In genomic region chr1:158452675-158453074, GRCm38 (mm10) we compare ENCODE assay signal across 20 mouse cellular contexts.
A peak's percentile ranks its signal among the peaks of the same experiment; 100 is the strongest.
DNase-seq lines count a peak whose midpoint lies in the region; ATAC-seq and TF ChIP-seq lines count a peak whose summit lies in the region.
"Had no signal": no experiment of that assay in that cellular context is flagged by ENCODE, and none has a peak within 500 bp of the region (broad histone marks: within the 10 kb centered on the region; RNA-seq: fewer than 3 reads in every experiment).

No protein-coding gene starts in this region.

- no peaks in the 10 kb centered on the region for H3K36me3 ChIP-seq in forebrain, embryonic 15.5 days
- no peaks in the 10 kb centered on the region for H3K36me3 ChIP-seq in forebrain, embryonic 14.5 days (ENCODE audit: control insufficient read depth, insufficient read depth, low read length)
- H3K36me3 ChIP-seq in hindbrain, postnatal 0 days (ENCODE audit: insufficient read depth, low read length), result no peaks in the 10 kb centered on the region
- no peaks in the 10 kb centered on the region for H3K36me3 ChIP-seq in hindbrain, embryonic 11.5 days (ENCODE audit: control insufficient read depth, insufficient read depth, low read length)
- H3K36me3 ChIP-seq in midbrain, embryonic 16.5 days (ENCODE audit: control insufficient read depth, insufficient read depth, low read length), result no peaks in the 10 kb centered on the region
- H3K36me3 ChIP-seq in midbrain, postnatal 0 days (ENCODE audit: insufficient read depth, low read length), result no peaks in the 10 kb centered on the region
- H3K36me3 ChIP-seq in liver, embryonic 15.5 days (replicated peaks), result no peaks in the 10 kb centered on the region
- H3K36me3 ChIP-seq: G1E; heart, embryonic 12.5 days; stomach, embryonic 15.5 days had no signal

- 0 out of 2 replicates have a peak, but pooled peaks have one; percentile 23 for ATAC-seq in forebrain, embryonic 15.5 days (replicated peaks)
- ATAC-seq in forebrain, embryonic 14.5 days, result no peak
- 0 out of 2 replicates have a peak, but pooled peaks have one; percentile 15 for ATAC-seq in hindbrain, postnatal 0 days
- no peak for ATAC-seq in hindbrain, embryonic 11.5 days (ENCODE audit: low FRiP score)
- ATAC-seq in midbrain, embryonic 16.5 days, result peak; percentile 19
- ATAC-seq in midbrain, postnatal 0 days (ENCODE audit: low FRiP score), result no peak
- peak; percentile 31; the same call in 1 of the 2 replicates for ATAC-seq in liver, embryonic 15.5 days (ENCODE audit: insufficient read depth)

- H3K4me2 ChIP-seq in forebrain, embryonic 15.5 days (replicated peaks), result no peak overlapping the region
- H3K4me2 ChIP-seq in forebrain, embryonic 14.5 days (ENCODE audit: low read length), result no peak overlapping the region
- no peak overlapping the region for H3K4me2 ChIP-seq in hindbrain, postnatal 0 days (ENCODE audit: low read depth, low read length)
- H3K4me2 ChIP-seq in hindbrain, embryonic 11.5 days (replicated peaks; ENCODE audit: low read depth, low read length), result no peak overlapping the region
- no peak overlapping the region for H3K4me2 ChIP-seq in midbrain, embryonic 16.5 days (ENCODE audit: low read length)
- no peak overlapping the region for H3K4me2 ChIP-seq in midbrain, postnatal 0 days (ENCODE audit: low read depth, low read length, poor library complexity, severe bottlenecking)
- H3K4me2 ChIP-seq in liver, embryonic 15.5 days, result no peak overlapping the region
- H3K4me2 ChIP-seq: heart, embryonic 12.5 days; stomach, embryonic 15.5 days had no signal

- no peak for DNase-seq in forebrain, embryonic 14.5 days (ENCODE audit: low spot score)
- no peak for DNase-seq in hindbrain, postnatal 0 days (ENCODE audit: low spot score)
- DNase-seq in hindbrain, embryonic 11.5 days (ENCODE audit: low spot score), result no peak
- no peak for DNase-seq in midbrain, postnatal 0 days (ENCODE audit: low spot score)
- no peak for DNase-seq in T-cell, adult 2 months (ENCODE audit: low spot score)
- DNase-seq: adrenal gland, postnatal 25 days; cerebellum, adult 11-12 months; cerebellum, postnatal 14 days; heart, postnatal 4 days; kidney, adult 8-10 months; kidney, postnatal 14 days; left cerebral cortex, postnatal 4 days; right cerebral cortex, postnatal 25 days; thymus, adult 2 months had no signal

- H3K4me1 ChIP-seq in forebrain, embryonic 15.5 days, result peaks cover 5% of the 10 kb centered on the region; the same call in 1 of the 2 replicates
- H3K4me1 ChIP-seq in forebrain, embryonic 14.5 days (ENCODE audit: control insufficient read depth, insufficient read depth, low read length), result 0 out of 2 replicates have a peak, but pooled peaks cover 3% of the 10 kb centered on the region
- H3K4me1 ChIP-seq in hindbrain, postnatal 0 days (ENCODE audit: insufficient read depth, low read length), result no peaks in the 10 kb centered on the region
- H3K4me1 ChIP-seq in hindbrain, embryonic 11.5 days (replicated peaks; ENCODE audit: control insufficient read depth, insufficient read depth, low read length), result no peaks in the 10 kb centered on the region
- peaks cover 3% of the 10 kb centered on the region; the same call in 1 of the 2 replicates for H3K4me1 ChIP-seq in midbrain, embryonic 16.5 days (ENCODE audit: control insufficient read depth, insufficient read depth, low read length)
- no peaks in the 10 kb centered on the region for H3K4me1 ChIP-seq in midbrain, postnatal 0 days (ENCODE audit: insufficient read depth, low read length)
- no peaks in the 10 kb centered on the region for H3K4me1 ChIP-seq in liver, embryonic 15.5 days (replicated peaks)
- H3K4me1 ChIP-seq: heart, embryonic 12.5 days; stomach, embryonic 15.5 days had no signal

- no peak overlapping the region for H3K27ac ChIP-seq in forebrain, embryonic 15.5 days (replicated peaks)
- H3K27ac ChIP-seq in forebrain, embryonic 14.5 days (ENCODE audit: low read depth, low read length), result no peak overlapping the region
- H3K27ac ChIP-seq in hindbrain, postnatal 0 days, result no peak overlapping the region
- H3K27ac ChIP-seq in hindbrain, embryonic 11.5 days (ENCODE audit: low read depth, low read length), result no peak overlapping the region
- no peak overlapping the region for H3K27ac ChIP-seq in midbrain, embryonic 16.5 days (ENCODE audit: low read length)
- H3K27ac ChIP-seq in midbrain, postnatal 0 days (ENCODE audit: low read depth, low read length), result no peak overlapping the region
- H3K27ac ChIP-seq in liver, embryonic 15.5 days (replicated peaks), result no peak overlapping the region
- H3K27ac ChIP-seq: stomach, embryonic 15.5 days had no signal

- H3K9ac ChIP-seq in forebrain, embryonic 15.5 days (replicated peaks), result no peak overlapping the region
- no peak overlapping the region for H3K9ac ChIP-seq in forebrain, embryonic 14.5 days (ENCODE audit: low read length)
- H3K9ac ChIP-seq in hindbrain, postnatal 0 days (replicated peaks; ENCODE audit: low read length), result no peak overlapping the region
- H3K9ac ChIP-seq in hindbrain, embryonic 11.5 days (ENCODE audit: low read depth, low read length), result no peak overlapping the region
- no peak overlapping the region for H3K9ac ChIP-seq in midbrain, embryonic 16.5 days (ENCODE audit: low read depth, low read length)
- no peak overlapping the region for H3K9ac ChIP-seq in midbrain, postnatal 0 days (replicated peaks; ENCODE audit: low read length, poor library complexity, severe bottlenecking)
- no peak overlapping the region for H3K9ac ChIP-seq in liver, embryonic 15.5 days
- H3K9ac ChIP-seq: heart, embryonic 12.5 days; stomach, embryonic 15.5 days had no signal

- H3K9me3 ChIP-seq in forebrain, embryonic 15.5 days, result no peaks in the 10 kb centered on the region
- no peaks in the 10 kb centered on the region for H3K9me3 ChIP-seq in forebrain, embryonic 14.5 days (replicated peaks; ENCODE audit: control insufficient read depth, low read length)
- H3K9me3 ChIP-seq in hindbrain, postnatal 0 days (ENCODE audit: low read length), result no peaks in the 10 kb centered on the region
- no peaks in the 10 kb centered on the region for H3K9me3 ChIP-seq in hindbrain, embryonic 11.5 days (ENCODE audit: control insufficient read depth, low read length)
- no peaks in the 10 kb centered on the region for H3K9me3 ChIP-seq in midbrain, embryonic 16.5 days (replicated peaks; ENCODE audit: control insufficient read depth, low read length, poor library complexity, severe bottlenecking)
- no peaks in the 10 kb centered on the region for H3K9me3 ChIP-seq in midbrain, postnatal 0 days (ENCODE audit: low read length)
- no peaks in the 10 kb centered on the region for H3K9me3 ChIP-seq in liver, embryonic 15.5 days (replicated peaks)
- H3K9me3 ChIP-seq: heart, embryonic 12.5 days; stomach, embryonic 15.5 days had no signal

- TF ChIP-seq CTCF in hindbrain, postnatal 0 days (IDR thresholded peaks at IDR 0.05; ENCODE audit: low read depth), result no peak
- TF ChIP-seq CTCF in midbrain, postnatal 0 days (IDR thresholded peaks at IDR 0.05), result no peak

- no peaks in the 10 kb centered on the region for H3K27me3 ChIP-seq in forebrain, embryonic 15.5 days
- H3K27me3 ChIP-seq in forebrain, embryonic 14.5 days (replicated peaks; ENCODE audit: control insufficient read depth, insufficient read depth, low read length), result no peaks in the 10 kb centered on the region
- no peaks in the 10 kb centered on the region for H3K27me3 ChIP-seq in hindbrain, postnatal 0 days (ENCODE audit: insufficient read depth, low read length)
- no peaks in the 10 kb centered on the region for H3K27me3 ChIP-seq in hindbrain, embryonic 11.5 days (ENCODE audit: control insufficient read depth, insufficient read depth, low read length)
- H3K27me3 ChIP-seq in midbrain, embryonic 16.5 days (ENCODE audit: control insufficient read depth, insufficient read depth, low read depth, low read length), result no peaks in the 10 kb centered on the region
- no peaks in the 10 kb centered on the region for H3K27me3 ChIP-seq in midbrain, postnatal 0 days (ENCODE audit: insufficient read depth, low read length)
- no peaks in the 10 kb centered on the region for H3K27me3 ChIP-seq in liver, embryonic 15.5 days
- H3K27me3 ChIP-seq: heart, embryonic 12.5 days; stomach, embryonic 15.5 days had no signal

- H3K4me3 ChIP-seq in forebrain, embryonic 15.5 days, result no peak overlapping the region
- H3K4me3 ChIP-seq in forebrain, embryonic 14.5 days (ENCODE audit: low read depth, low read length), result no peak overlapping the region
- H3K4me3 ChIP-seq in hindbrain, postnatal 0 days (ENCODE audit: low read length), result no peak overlapping the region
- no peak overlapping the region for H3K4me3 ChIP-seq in hindbrain, embryonic 11.5 days (ENCODE audit: low read depth, low read length)
- no peak overlapping the region for H3K4me3 ChIP-seq in midbrain, embryonic 16.5 days (ENCODE audit: low read depth, low read length)
- no peak overlapping the region for H3K4me3 ChIP-seq in midbrain, postnatal 0 days (ENCODE audit: low read depth, low read length)
- H3K4me3 ChIP-seq in liver, embryonic 15.5 days (replicated peaks), result no peak overlapping the region
- H3K4me3 ChIP-seq: heart, embryonic 12.5 days; stomach, embryonic 15.5 days had no signal

Comparison
In these comparisons a context has a peak if more than half of its experiments do, and no peak if none do; other contexts are left out.
1. ATAC-seq: peak in forebrain, embryonic 15.5 days (single experiment), hindbrain, postnatal 0 days (single experiment), midbrain, embryonic 16.5 days (single experiment) and liver, embryonic 15.5 days (single experiment); none in forebrain, embryonic 14.5 days (single experiment), hindbrain, embryonic 11.5 days (single experiment) and midbrain, postnatal 0 days (single experiment).